Mouse (Mus musculus) limb, embryonic 12.5 days (tissue): ENCODE measurements at regions not wholly inside any gene's neighbourhood (a gene's known extent, or its start where the extent isn't known, plus 50 kb on each side); places are given as distances from the start of the nearest gene placed in this dataset.

Experiments used
- ATAC-seq: fragments of 200-750 bp; cut with Nextera tagmentation; 2 replicates; pipeline ENCODE4 v1.8.0; 2017; ENCODE audit warnings: low read depth, moderate TSS enrichment; ENCODE audit not compliant: insufficient number of reproducible peaks, insufficient read depth, low FRiP score, low TSS enrichment
- H3K27ac ChIP-seq: fragments of 300-500 bp; sonication (generic); 2 replicates; pipeline ENCODE4 v1.5.1; 2016; ENCODE audit warnings: mild to moderate bottlenecking, moderate library complexity
- H3K27me3 ChIP-seq: fragments of 300-500 bp; sonication (generic); 2 replicates; pipeline ENCODE4 v1.6.1; 2016; ENCODE audit warnings: mild to moderate bottlenecking, moderate library complexity
- H3K36me3 ChIP-seq: fragments of 300-500 bp; sonication (generic); 2 replicates; pipeline ENCODE4 v1.6.1; 2016; ENCODE audit warnings: mild to moderate bottlenecking, moderate library complexity
- H3K4me1 ChIP-seq: fragments of 300-500 bp; sonication (generic); replicated peaks from 2 replicates; pipeline ENCODE4 v1.6.1; 2016
- H3K4me2 ChIP-seq: fragments of 300-500 bp; sonication (generic); 2 replicates; pipeline ENCODE4 v1.6.1; 2016; ENCODE audit warnings: mild to moderate bottlenecking, moderate library complexity
- H3K4me3 ChIP-seq: fragments of 300-500 bp; sonication (generic); replicated peaks from 2 replicates; pipeline ENCODE4 v1.5.1; 2016; ENCODE audit warnings: mild to moderate bottlenecking
- H3K9ac ChIP-seq: fragments of 300-500 bp; sonication (generic); replicated peaks from 2 replicates; pipeline ENCODE4 v1.6.1; 2016; ENCODE audit warnings: mild to moderate bottlenecking, moderate library complexity
- H3K9me3 ChIP-seq: fragments of 300-500 bp; sonication (generic); 2 replicates; pipeline ENCODE4 v1.6.1; 2016; ENCODE audit warnings: mild to moderate bottlenecking, moderate library complexity
- WGBS: fragments of 180-500 bp; shearing (Covaris S2); methylation state at CpG from one replicate; pipeline ENCODE4 v1.1.7; 2016; 5-methylcytosine and 5-hydroxymethylcytosine counted together

DNA sequence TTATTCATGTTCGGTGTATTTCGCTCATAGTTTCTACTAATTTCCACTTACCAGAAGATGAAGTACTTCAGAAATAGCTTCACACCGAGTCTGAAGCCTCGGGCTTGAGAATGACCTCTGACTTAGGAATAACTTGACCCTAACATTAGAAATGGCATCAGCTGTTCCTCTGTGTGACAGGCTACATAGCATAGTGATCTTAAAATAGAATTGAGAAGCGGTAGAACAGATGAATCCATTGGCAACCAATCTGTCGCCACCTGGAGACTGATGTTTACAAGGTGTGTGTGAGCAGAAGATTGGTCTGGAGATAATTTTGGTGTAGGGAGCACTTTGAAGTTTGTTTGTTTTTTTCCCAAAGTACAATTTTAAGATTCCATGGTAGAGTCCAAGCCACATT lies 60.9 kb upstream of the Ahi1 start:
- WGBS, result 59% methylated on average over 6 of the region's 6 CpGs
- no peak overlapping the region for H3K4me3 ChIP-seq

DNA sequence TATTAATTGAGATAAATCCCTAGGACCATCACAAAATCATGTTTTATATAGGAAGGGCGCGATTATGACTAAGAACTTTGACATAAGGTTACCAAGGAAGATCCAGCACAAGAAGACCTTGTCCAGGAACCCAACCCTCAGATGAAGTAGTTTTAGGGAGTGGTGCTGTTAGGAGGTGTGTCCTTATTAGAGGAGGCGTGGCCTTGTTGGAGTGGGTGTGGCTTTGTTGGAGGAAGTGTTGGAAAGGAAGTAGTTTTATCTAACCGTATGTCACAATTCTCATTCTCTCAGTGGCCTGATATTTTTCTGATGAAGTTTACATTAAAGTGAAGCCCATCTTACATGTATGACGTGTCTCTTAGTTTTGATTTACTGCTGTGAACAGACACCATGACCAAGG lies 68.7 kb upstream of the Ahi1 start:
- Histone ChIP-seq H3K4me1 (0 out of 2 replicates have a peak, but pooled peaks cover 3% of the 10 kb centered on the region), H3K4me3 (no peak overlapping the region), H3K27me3 (no peaks in the 10 kb centered on the region), H3K27ac (no peak overlapping the region), H3K9me3 (no peaks in the 10 kb centered on the region), H3K4me2 (no peak overlapping the region), H3K36me3 (no peaks in the 10 kb centered on the region), H3K9ac (no peak overlapping the region)
- ATAC-seq, result no peak
- 94% methylated on average over 5 of the region's 5 CpGs for WGBS

More for the DNA sequence above, 60.9 kb upstream of the Ahi1 start:
- no peak overlapping the region for H3K4me2 ChIP-seq
- H3K9ac ChIP-seq, result no peak overlapping the region
- H3K27me3 ChIP-seq, result no peaks in the 10 kb centered on the region
- H3K9me3 ChIP-seq, result no peaks in the 10 kb centered on the region
- no peak for ATAC-seq
- no peaks in the 10 kb centered on the region for H3K4me1 ChIP-seq
- H3K36me3 ChIP-seq, result no peaks in the 10 kb centered on the region
- H3K27ac ChIP-seq, result no peak overlapping the region

DNA sequence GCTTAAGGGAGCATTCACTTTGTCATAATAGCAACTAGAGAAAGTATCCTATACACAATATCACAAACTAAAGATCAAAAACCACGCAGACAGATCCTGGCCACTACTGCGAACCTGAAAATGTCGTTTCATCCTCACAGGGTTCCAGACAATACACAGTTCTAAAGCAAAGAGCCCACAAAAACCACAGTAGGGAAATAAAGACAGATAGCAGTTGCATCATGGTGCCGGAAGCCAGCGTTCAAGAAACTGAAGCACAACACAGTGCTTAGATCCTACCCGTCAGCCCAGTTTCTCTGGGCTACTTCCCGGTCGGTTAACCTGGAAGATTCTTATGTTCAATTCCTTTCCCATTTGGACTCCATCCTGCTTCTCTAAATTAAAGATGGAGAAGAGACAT lies 69.7 kb upstream of the Ahi1 start:
- WGBS, result 94% methylated on average over 8 of the region's 8 CpGs
- Histone ChIP-seq H3K4me1 (0 out of 2 replicates have a peak, but pooled peaks cover 3% of the 10 kb centered on the region), H3K4me2 (no peak overlapping the region), H3K27me3 (no peaks in the 10 kb centered on the region), H3K27ac (no peak overlapping the region), H3K9me3 (no peaks in the 10 kb centered on the region), H3K36me3 (no peaks in the 10 kb centered on the region), H3K9ac (no peak overlapping the region), H3K4me3 (no peak overlapping the region)
- ATAC-seq, result no peak

DNA sequence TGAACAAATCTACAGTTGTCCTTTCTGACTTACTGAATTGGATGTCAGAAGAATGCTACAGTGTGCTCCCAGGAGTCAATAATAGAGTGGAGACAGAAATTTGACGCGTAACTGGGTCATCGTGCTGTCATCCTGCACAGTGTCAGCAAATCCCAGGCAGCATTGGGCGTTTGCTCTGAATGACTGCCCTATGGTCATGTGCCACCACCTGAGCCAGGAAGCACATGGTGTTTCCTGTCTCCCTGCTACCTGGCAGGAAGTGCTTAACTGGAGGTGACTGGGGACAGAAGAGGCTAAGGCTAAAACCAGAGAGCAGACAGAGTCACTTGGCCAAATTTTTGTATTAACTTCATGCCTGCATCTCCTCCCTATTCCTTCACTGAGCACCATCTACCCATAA lies 72.1 kb upstream of the Ahi1 start:
- WGBS, result 87% methylated on average over 4 of the region's 4 CpGs
- no peak overlapping the region for H3K4me2 ChIP-seq
- no peak overlapping the region for H3K9ac ChIP-seq
- no peaks in the 10 kb centered on the region for H3K9me3 ChIP-seq
- no peaks in the 10 kb centered on the region for H3K27me3 ChIP-seq
- H3K4me1 ChIP-seq, result 0 out of 2 replicates have a peak, but pooled peaks cover 3% of the 10 kb centered on the region
- H3K27ac ChIP-seq, result no peak overlapping the region
- H3K4me3 ChIP-seq, result no peak overlapping the region
- no peak for ATAC-seq
- no peaks in the 10 kb centered on the region for H3K36me3 ChIP-seq

DNA sequence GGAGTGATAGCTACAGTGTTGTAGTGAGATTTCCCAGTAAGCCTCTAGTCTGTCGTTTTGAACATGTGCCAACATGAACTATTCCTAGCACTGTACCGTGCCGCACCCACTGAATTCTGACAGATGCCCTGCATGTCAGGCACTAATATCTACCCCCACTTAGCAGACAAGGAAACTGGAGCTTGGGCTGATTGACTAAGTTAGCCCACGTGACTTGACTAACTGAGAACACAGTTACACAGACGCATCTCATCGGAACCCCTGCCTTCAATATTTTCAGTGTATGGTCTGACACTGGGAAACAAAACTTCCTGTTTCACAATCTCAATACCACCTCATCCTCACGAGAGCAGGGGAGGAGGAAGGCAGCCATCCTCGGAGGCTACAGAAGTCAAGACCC lies 72.9 kb upstream of the Ahi1 start:
- ATAC-seq, result no peak
- no peak overlapping the region for H3K27ac ChIP-seq
- no peaks in the 10 kb centered on the region for H3K36me3 ChIP-seq
- H3K4me2 ChIP-seq, result no peak overlapping the region
- no peak overlapping the region for H3K9ac ChIP-seq
- WGBS, result 81% methylated on average over 8 of the region's 8 CpGs
- no peaks in the 10 kb centered on the region for H3K9me3 ChIP-seq
- H3K27me3 ChIP-seq, result no peaks in the 10 kb centered on the region
- H3K4me1 ChIP-seq, result 0 out of 2 replicates have a peak, but pooled peaks cover 3% of the 10 kb centered on the region
- H3K4me3 ChIP-seq, result no peak overlapping the region

DNA sequence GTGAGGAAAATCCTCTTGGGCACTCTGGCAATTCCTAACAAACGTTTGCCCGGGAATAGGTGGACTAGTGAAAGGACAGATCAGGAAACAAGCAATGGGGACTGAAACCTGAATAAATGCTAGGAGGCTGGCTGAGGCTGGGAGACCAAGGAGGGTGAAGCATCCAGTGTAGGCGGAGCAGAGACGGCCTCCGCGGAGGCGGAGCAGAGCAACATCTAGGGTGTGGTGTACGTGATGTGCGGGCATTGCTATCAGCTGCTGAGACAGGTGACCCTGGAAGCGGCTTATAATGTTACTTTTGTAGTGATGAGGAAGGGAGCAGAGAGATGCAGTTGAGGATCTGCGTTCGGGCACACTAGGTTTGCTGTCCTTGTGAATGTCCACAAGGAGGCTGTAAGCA lies 85.3 kb upstream of the Ahi1 start:
- Histone ChIP-seq H3K4me2 (no peak overlapping the region), H3K4me3 (no peak overlapping the region), H3K9me3 (no peaks in the 10 kb centered on the region), H3K9ac (no peak overlapping the region), H3K27me3 (no peaks in the 10 kb centered on the region), H3K36me3 (no peaks in the 10 kb centered on the region), H3K27ac (no peak overlapping the region), H3K4me1 (no peaks in the 10 kb centered on the region)
- WGBS, result 87% methylated on average over 12 of the region's 12 CpGs
- no peak for ATAC-seq

DNA sequence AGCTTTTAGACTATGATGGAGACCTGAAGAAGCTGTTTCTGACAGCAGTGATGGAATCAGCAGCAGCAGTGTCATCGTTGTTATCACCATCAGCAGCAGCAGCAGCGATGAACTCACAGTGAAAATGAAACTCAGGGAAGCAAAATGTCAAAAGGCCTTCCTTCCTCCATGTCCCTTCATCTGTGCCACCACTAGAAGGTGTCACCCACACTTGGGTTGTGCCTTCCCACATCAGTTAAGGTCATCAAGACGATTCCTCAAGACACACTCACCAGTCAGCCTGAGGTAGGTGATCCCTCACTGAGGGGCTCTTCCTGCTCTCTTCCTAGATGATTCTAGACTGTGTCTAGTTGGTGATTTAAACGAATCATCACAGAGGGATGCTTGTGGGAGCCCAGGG lies 87.3 kb upstream of the Ahi1 start:
- no peak for ATAC-seq
- no peak overlapping the region for H3K9ac ChIP-seq
- no peak overlapping the region for H3K4me2 ChIP-seq
- H3K9me3 ChIP-seq, result peaks cover 4% of the 10 kb centered on the region; the same call in 1 of the 2 replicates
- H3K27me3 ChIP-seq, result no peaks in the 10 kb centered on the region
- H3K4me3 ChIP-seq, result no peak overlapping the region
- H3K4me1 ChIP-seq, result no peaks in the 10 kb centered on the region
- no peak overlapping the region for H3K27ac ChIP-seq
- WGBS, result 86% methylated on average over 4 of the region's 4 CpGs
- H3K36me3 ChIP-seq, result no peaks in the 10 kb centered on the region

DNA sequence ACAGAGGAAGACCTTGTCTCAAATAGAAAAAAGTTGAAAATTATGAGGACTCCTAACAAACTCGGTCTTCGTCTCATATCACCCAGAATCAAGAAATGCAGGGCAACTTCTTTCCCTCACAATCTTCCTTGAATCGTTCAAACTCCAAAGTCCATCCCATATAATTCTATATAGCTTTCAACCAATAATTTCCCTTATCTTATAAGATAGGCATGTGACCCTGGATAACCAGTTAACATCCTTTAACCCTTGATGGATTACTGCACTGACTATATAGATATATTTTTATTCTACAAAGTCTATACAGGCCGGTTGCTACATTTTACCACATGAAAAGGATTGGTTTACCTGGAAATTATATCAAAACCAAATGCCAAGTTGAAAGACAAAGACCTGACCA lies 94.9 kb upstream of the Ahi1 start:
- Histone ChIP-seq H3K4me1 (peaks cover 19% of the 10 kb centered on the region), H3K36me3 (no peaks in the 10 kb centered on the region), H3K4me2 (no peak overlapping the region), H3K4me3 (no peak overlapping the region), H3K27ac (no peak overlapping the region), H3K9ac (no peak overlapping the region), H3K27me3 (no peaks in the 10 kb centered on the region; the same call in 1 of the 2 replicates), H3K9me3 (peaks cover 5% of the 10 kb centered on the region; the same call in 1 of the 2 replicates)
- ATAC-seq, result no peak
- 91% methylated on average over 4 of the region's 4 CpGs for WGBS

DNA sequence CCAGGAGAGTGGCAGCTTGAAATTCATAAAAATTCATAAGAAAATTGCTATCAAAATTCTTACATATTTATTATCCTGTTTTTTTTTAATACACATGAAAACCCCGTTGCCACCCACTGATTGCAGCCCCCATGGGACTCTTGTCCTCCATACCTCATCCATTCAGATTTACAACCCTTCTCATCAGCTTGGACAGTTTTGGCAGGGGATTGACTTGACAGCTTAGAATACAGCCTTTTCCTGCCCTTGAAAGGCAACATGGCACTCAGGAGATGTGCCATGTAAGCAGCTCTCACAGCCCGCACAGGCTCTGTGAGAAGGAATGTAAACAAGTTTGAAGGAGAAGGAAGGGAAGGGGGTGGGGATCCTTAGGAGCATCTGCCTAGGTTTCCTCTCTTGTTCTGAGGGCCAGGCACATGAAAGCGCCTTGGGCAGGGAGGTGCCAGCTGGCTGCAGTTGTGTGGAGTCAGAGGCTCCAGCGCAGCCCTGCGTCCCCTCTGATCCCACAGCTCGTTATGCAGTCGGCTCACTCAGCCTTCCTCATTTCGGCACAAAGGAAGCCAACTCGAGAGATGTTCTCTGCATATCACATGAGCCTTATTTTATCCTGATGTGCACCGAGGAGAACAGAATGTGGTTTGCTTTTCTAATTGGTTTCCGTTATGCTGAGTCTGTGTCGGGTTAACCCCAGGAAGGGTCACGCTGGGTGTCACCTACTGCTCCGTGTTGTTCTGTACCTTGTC lies 97.6 kb upstream of the Ahi1 start:
- no peak for ATAC-seq
- H3K4me2 ChIP-seq, result peak overlapping the region; percentile 39

DNA sequence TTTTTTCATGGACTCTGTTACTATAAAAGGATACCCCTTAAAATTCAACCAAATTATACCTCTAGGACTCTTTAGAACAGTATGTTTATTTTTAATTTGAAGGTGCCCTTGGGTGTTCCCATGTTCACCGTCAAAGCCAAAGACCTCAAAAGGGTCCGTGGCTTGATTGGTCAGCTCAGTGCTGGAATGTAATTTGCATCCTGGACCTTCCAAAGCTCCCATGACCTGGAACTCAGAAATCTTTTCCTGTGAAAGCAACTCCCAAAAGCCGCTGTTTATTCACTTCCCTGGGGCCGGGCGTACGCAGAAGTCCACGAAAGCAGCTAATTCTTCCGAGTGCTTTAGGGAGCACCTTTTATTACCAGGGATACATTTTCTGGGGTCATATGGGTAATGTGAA lies 105.1 kb upstream of the Ahi1 start:
- Histone ChIP-seq H3K27me3 (no peaks in the 10 kb centered on the region; the same call in 1 of the 2 replicates), H3K9me3 (no peaks in the 10 kb centered on the region), H3K27ac (no peak overlapping the region), H3K36me3 (no peaks in the 10 kb centered on the region), H3K4me3 (no peak overlapping the region), H3K4me2 (no peak overlapping the region), H3K4me1 (0 out of 2 replicates have a peak, but pooled peaks cover 6% of the 10 kb centered on the region), H3K9ac (no peak overlapping the region)
- no peak for ATAC-seq
- 75% methylated on average over 8 of the region's 8 CpGs for WGBS

More for the DNA sequence above, 97.6 kb upstream of the Ahi1 start:
- WGBS, result 12% methylated on average over 14 of the region's 14 CpGs
- no peaks in the 10 kb centered on the region; the same call in 1 of the 2 replicates for H3K27me3 ChIP-seq
- no peaks in the 10 kb centered on the region for H3K36me3 ChIP-seq
- H3K4me3 ChIP-seq, result 0 out of 2 replicates have a peak overlapping the region, but pooled peaks have one; percentile 6
- H3K9me3 ChIP-seq, result no peaks in the 10 kb centered on the region
- no peak overlapping the region for H3K27ac ChIP-seq
- H3K9ac ChIP-seq, result no peak overlapping the region
- H3K4me1 ChIP-seq, result peaks cover 19% of the 10 kb centered on the region

DNA sequence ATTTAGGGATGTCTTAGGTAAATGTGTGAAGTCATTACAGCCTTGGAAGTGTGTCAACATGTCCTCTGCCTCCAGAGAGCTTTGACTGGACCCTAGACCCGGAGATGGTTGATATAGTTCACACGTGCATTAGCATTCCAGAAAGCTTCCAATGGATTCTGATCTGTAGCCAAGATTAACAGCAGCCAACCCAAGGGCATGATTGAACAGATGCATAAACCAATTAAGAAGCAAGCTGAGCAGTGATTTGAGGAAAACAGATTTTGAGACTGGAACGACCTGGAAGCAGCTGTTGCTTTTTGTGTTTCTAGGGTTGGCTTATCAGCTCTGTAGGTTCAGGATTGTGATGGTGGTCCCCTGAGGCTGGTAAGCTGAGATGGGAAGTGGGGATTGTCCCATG lies 109.1 kb upstream of the Ahi1 start:
- Histone ChIP-seq H3K4me3 (no peak overlapping the region), H3K27ac (no peak overlapping the region), H3K4me1 (peaks cover 9% of the 10 kb centered on the region; the same call in 1 of the 2 replicates), H3K27me3 (no peaks in the 10 kb centered on the region), H3K9ac (no peak overlapping the region), H3K9me3 (no peaks in the 10 kb centered on the region), H3K36me3 (no peaks in the 10 kb centered on the region), H3K4me2 (no peak overlapping the region)
- ATAC-seq, result no peak
- WGBS, result 63% methylated on average over 3 of the region's 3 CpGs

DNA sequence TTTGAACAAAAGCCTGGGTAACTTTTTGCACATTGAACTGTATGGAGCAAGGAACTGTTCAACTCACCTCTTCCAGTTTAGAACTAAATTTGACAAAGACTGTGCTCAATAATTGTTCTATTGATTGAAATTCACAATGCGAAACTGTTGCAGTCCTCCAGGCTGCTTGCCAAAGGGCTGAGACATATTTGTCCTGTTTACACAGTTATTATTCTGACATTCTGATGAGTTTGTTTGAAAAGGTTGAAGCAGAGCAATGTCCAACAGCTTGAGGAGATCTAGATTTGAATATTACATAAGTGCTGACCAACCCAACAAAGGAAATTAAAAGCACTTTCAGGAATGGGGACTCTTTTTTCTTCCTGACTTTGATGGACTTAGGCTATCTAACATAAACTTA lies 110.2 kb upstream of the Ahi1 start:
- WGBS, result 90% methylated on average over 1 of the region's 1 CpGs

More for the DNA sequence above, 110.2 kb upstream of the Ahi1 start:
- H3K27ac ChIP-seq, result no peak overlapping the region
- no peak overlapping the region for H3K9ac ChIP-seq
- H3K4me3 ChIP-seq, result no peak overlapping the region
- H3K4me2 ChIP-seq, result no peak overlapping the region
- peaks cover 3% of the 10 kb centered on the region; the same call in 1 of the 2 replicates for H3K4me1 ChIP-seq
- H3K36me3 ChIP-seq, result no peaks in the 10 kb centered on the region
- ATAC-seq, result no peak
- H3K27me3 ChIP-seq, result no peaks in the 10 kb centered on the region
- H3K9me3 ChIP-seq, result no peaks in the 10 kb centered on the region
